Mouse (Mus musculus): ENCODE results near the gene Actr5.

Gene Actr5

DNA sequence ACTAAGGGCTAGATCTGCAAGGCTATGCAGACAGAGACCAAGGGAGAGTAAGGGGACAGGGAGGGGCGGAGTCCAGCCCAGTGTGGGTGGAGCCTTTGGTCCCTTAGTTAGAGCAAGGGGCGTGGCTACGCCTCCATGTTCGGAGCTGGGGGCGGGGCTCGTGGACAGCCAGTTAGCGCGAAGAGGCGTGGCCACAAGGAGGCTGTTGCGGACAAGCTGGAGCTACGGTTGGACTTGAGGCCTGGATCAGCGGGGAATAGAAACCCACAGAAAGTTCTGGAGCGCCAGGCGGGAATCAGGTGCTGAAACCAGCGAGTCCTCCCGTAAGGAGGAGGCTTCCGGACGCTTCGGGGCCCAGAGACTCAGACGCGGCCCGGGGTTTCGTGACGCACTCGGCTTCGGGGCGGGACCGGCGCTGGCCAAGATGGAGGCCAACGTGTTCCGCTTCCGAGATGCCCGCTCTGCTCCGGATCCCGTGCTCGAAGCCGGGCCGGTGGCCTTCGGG, at the start of gene Actr5:
Gene Actr5 (plus strand): TSS at position 171 of the 505 bp plus-strand sequence.
- peak; percentile 73 to 92 for DNase-seq (ENCODE audit: low spot score in 2 of 2)

DNA sequence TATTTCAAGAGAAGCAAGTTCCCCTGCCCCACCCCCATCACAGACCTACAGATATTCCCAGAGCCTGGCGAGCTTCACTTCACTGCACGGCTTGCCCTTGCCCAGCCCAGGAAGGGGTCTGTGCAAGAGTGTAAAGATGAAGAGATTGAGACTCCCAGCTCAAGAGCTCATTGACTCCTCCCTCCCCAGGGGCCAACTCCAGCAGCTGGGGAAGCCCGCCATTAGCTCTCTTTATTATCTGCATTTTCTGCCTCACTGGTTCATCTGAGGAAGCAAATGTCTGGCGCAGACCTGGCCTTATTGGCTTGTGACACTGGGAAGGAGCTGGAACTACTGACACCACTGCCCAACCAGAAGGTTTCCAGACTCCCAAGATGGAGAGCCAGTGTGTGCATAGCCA, 44.7 kb upstream of the Actr5 start:
- DNase-seq (ENCODE audit: low spot score in 2 of 2): no peak

DNA sequence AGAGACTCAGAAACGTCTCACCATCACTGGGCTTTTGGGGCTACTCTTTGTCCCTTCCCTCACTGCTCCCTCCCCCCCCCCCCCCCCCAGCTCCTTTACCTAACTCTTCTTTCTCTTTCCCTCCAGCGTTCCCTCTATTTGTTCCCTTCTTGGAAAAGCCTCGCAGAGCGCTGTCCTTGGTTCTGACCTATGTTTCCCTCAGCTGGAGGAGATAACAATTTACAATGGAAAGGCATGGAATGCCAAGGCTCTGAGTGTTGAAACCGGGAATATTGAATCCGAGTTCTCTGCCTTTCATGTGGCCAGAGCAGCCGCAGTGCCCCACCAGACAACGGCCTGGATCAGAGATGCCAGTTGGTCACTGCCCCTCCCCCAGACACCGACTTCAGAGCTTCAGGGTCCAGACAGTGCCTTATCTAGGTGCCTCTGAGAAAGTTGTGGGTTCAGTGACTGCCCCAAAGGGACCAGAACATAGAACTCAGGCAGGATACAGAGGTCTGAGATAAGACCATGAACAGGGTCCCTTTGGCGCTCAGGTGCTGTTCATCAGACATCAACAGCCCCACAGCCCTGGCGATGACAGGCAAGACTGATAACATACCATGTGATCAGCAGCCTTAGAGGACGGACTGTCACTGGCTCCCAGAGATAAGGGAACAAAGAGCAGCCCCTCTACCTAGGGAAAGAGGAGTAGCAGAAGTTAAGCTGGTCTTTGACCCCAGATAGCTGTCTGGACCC, 39.9 kb upstream of the Actr5 start:
- no peak for DNase-seq (ENCODE audit: low spot score in 2 of 2)

DNA sequence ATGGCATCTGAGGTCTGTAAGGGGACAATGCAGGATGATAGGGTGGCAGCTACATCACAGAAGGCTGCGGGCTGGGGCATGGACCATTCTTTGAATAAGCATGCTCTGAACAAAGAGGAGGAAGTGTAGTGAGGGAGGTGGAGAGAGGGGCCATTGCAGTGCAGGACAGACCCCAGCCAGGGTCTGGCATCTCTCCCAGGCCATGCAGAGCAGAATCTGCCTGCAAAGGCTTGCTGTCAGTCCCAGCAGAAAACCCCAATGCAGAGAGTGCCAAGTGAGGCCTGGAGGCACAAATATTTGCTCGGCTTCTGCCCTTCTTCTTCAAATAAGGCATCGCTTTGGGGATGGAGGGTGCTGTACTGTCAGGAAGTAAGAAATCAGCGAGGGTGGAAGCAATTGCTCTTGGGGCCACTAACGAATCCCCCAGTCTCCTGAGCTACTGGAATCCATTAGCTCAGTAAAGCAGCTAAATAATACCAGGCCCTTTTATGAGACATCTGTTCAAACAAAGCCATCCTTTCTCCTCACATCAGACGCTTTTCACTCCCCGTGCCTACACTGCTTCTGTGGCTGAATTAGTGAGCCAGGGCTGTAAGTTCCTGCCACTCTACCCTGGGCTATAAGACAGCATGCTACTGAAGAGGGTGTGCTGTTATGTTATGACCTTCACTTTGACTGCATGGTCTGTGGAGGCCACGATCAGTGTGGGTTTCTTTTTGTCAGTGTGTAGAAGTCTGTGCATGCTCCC, 36.0 kb upstream of the Actr5 start:
- DNase-seq (ENCODE audit: low spot score in 2 of 2): no peak

DNA sequence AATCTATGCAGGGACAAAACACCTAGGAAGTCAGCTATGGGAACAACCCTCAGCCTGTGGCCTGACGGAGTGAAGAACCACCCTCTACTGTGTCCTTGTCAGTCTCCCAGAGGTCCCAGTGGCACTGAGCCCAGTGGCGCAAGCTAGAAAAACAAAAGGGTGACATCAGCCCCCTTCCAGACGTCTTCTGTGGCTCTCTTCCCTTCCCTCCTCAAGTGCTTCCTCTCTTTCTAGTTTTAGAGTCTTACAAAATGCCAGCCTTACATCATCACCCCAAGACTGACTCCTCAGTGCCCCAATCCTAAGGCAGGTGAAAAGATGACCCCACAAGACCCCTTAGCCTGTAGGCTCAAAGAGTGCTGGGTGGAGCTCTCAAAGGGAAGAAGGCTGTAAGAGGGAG, 34.2 kb upstream of the Actr5 start:
- no peak for DNase-seq (ENCODE audit: low spot score in 2 of 2)

DNA sequence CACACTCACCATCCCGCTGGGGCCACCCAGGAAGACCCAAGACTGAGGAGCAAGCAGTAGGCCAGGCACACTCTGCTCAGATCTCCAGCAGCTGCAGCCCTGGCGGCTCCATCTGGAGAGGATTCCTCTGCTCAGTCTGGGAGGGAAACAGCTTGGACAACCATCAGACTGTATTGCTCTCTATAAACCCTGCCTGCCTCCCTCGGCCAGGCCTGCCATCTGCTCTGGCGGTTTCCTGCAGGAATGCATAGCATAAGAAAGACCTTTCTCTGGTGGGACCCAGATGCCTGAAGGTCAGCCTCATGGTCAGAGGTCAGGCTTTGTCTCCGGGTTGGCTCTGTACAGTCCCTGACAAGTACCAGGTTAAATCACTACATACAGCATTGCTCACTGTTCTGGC, 33.4 kb upstream of the Actr5 start:
- no peak for DNase-seq (ENCODE audit: low spot score in 2 of 2)

DNA sequence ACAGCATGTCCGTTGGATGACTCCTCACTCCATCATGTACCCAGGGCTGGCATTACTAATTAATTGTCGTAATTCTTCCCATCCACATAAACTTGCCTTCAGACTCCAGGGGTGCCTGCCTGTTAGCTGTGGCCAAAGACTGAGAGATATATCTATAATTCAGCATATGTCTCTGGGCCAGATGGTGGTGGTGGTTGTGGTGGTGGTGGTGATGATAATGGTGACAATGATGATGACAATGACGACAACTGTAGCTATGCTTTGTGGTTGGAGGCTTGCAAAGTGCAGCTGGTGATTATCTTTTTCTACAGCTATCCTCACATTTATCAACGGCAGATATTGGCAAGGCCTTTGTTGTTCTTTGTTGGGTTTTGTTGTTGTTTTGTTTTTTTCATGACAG, 31.3 kb upstream of the Actr5 start:
- no peak for DNase-seq (ENCODE audit: low spot score in 2 of 2)

DNA sequence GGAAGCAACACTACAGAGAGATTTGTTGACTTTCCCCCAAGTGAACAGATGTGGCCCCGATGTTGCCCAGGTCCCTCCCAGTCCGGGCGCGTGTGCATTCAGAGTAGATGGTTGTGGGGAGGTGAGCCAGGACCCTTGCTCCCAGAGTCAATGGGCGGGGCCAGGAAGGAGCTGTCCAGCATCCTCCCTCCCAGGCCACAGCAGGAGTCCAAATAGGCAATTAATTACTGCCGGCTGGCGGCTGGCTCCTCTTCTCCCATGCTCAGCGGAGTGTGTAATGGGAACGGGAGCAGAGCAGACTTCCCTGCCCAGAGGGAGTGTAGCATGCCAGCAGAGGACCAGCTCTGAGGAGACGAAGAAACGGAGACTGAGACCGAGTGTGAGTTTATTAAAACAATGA, 29.6 kb upstream of the Actr5 start:
- no peak for DNase-seq (ENCODE audit: low spot score in 2 of 2)

DNA sequence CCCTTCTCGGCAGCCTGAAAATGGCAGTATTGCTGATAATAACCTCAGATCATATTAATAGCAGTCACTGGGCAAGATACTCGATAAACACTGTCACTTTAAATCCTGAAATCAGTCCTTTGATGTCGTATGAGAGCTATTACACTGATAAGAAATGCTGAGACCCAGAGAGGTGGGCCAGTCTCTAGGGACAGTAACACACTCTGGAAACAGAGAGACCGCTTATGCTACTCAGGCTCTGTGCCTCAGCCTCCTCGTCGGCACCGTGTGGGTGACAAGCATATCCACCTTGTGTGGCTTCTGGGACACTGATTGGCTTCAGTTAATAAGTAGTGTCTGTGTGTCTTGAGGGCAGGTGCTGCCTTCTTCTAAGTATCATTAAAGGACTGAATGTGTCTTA, 29.1 kb upstream of the Actr5 start:
- no peak for DNase-seq (ENCODE audit: low spot score in 2 of 2)

DNA sequence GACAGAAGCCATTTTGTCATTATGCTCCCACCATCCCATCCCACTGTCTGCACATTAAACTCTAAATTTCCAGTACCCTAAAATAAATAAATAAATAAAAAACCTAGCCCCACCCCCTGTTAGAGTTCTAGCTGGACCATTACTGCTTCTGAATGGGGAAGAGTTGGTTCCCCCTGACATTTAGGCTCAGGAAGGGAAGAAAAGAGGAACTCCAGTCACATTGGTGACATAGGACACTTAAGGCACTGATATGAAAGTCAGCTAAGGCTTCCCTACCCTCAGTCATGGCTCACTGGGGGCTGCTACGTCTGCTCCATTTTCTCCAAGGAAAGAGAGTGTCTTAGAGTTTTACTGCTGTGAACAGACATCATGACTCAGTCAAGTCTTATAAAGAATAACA, 27.9 kb upstream of the Actr5 start:
- DNase-seq (ENCODE audit: low spot score in 2 of 2): no peak

DNA sequence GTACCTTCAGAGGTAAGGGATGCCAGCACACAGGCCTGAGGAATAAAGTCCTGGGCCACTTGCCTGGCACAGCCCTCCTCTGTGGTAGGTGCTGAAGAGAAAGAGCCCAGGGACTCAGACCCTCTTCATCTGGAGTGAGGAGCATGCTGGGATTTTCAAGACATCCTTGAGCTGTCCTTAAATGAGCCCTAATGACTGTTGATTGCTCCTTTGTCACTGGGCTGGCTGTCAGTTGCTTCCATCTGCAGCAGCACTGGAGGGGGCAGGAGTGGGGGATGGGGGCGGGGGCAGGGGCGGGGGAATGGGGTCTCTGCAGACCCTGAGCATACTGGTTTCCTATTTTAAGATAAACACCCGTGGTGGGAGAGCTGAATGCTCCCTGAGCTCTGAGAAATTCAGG, 24.2 kb upstream of the Actr5 start:
- no peak for DNase-seq (ENCODE audit: low spot score in 2 of 2)

DNA sequence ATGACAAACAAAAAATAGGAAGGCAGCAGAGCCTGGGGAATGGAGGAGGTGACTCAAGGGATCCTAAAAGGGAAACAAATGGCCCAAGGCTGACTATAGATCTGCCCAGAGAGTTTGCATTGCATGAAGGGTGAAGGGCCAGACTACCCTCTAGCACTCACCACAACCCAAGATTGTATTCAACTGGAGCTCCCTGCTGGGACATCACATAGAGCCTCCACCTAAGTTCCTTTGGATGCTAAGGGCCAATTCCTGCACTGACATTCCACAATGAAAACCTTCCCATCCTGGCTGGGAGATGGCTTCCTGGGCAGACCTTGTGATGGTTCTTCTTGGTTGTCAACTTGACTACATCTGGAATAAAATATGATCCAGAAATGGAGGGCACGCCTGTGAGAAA, 23.4 kb upstream of the Actr5 start:
- DNase-seq (ENCODE audit: low spot score in 2 of 2): no peak

DNA sequence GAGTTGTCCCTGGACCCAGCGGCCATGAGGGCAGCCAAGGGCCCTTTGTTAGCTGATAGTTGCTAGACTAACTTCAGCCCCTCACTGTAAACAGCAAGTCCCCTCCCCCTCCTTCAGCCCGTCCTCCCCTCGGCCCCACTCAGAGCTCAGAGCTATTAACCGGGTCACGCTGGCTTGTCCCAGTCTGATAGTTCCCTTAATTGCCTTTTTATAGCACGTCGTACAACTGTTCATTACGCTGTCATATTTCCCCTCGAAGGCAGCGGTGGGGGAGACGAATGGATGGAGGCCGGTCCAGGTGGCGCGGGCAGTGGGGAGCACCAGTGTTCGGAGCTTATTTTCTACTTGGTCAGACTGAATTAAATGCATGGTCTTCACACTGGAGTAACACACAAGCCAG, 22.0 kb upstream of the Actr5 start:
- no peak for DNase-seq (ENCODE audit: low spot score in 2 of 2)

DNA sequence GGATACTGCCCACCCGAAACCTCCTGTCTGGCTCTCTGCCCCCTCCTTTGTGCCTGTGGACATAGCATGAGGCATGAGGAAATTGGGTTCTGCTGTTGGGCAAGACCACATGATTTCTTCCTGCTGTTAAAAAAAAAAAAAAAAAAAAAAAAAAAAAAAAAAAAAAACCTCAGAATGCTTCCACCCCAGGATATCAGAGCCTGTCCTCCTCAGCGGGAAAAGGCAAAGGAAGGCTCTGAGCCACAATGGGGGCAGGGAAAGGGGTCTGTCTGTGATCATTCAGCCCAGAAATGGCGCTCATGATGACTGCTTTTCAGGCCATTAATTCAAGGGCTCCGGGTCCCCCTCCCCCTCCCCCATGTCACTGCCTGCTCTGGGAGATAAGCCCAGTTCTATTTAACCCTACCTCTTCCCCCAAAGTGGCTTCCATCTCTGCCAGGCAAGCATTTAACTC, 18.1 kb upstream of the Actr5 start:
- no peak for DNase-seq (ENCODE audit: low spot score in 2 of 2)

DNA sequence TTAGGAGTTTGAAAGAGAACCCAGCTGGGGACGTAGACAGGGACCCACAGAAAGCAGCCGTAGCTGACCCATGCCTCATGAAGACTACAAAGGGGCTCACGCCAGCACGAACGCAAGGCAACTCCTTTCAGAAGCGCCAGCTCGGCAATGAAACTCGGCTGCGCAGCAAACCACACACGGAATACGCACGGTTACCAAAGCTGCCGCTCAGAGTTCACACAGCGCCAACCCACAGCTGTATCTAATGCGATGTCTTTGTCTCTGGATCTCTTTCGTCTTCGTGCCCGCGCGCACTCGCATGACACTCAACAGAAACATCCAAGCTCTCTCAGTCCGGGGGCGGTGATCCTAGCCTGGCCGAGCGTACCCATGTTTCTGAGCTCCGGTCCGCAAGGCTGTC, 15.0 kb upstream of the Actr5 start:
- no peak for DNase-seq (ENCODE audit: low spot score in 2 of 2)

DNA sequence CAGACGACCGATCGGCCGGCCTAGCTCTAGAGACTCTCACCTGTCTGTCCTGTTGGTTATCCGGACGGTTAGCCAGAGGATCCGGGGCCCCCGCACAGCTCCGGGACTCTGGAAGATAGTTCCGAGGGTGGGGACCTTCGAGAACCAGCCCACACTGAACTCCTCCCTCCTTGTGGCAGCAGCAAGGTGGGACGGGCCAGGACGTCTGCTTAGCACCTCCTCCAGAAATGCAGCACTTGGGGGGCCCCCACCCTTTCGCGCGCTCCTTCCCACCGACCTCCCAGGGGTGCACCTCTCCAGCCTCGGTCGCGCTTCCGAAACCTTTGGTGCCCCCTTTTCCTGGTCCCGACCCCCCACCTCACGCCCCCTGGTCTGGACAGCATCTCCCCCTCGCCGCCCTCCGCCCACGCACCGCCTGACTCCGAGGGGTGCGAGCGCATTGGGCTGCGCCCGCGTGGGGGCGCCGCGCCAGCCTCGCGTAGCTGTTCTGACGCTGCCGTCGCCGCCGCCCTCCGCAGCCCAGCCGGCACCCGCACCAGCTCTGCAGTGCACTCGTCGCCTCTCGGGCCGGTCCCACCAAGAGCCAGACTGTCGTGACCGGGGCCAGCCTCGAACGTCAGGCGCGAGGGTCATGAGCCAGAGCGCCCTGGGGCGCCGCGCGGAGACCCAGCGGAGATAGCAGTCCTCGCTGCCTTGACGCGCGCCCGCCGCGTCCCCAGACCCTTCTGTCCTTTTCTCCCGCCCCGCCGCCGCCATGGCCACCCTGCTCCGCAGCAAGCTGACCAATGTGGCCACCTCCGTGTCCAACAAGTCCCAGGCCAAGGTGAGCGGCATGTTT, 14.0 kb upstream of the Actr5 start, which contains the start of gene Slc32a1:
Gene Slc32a1 (plus strand): TSS at position 280 of the 838 bp plus-strand sequence.
- no peak for DNase-seq (ENCODE audit: low spot score in 2 of 2)

DNA sequence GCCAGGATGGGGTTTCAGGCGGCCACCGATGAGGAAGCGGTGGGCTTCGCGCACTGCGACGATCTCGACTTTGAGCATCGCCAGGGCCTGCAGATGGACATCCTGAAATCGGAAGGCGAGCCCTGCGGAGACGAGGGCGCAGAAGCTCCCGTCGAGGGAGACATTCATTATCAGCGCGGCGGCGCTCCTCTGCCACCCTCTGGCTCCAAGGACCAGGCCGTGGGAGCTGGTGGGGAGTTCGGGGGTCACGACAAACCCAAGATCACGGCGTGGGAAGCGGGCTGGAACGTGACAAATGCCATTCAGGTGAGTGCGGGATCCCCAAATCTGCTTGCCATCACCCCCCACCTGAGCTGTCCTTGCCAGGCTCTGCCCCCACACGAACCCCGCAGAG, 13.4 kb upstream of the Actr5 start:
- DNase-seq (ENCODE audit: low spot score in 2 of 2): no peak

DNA sequence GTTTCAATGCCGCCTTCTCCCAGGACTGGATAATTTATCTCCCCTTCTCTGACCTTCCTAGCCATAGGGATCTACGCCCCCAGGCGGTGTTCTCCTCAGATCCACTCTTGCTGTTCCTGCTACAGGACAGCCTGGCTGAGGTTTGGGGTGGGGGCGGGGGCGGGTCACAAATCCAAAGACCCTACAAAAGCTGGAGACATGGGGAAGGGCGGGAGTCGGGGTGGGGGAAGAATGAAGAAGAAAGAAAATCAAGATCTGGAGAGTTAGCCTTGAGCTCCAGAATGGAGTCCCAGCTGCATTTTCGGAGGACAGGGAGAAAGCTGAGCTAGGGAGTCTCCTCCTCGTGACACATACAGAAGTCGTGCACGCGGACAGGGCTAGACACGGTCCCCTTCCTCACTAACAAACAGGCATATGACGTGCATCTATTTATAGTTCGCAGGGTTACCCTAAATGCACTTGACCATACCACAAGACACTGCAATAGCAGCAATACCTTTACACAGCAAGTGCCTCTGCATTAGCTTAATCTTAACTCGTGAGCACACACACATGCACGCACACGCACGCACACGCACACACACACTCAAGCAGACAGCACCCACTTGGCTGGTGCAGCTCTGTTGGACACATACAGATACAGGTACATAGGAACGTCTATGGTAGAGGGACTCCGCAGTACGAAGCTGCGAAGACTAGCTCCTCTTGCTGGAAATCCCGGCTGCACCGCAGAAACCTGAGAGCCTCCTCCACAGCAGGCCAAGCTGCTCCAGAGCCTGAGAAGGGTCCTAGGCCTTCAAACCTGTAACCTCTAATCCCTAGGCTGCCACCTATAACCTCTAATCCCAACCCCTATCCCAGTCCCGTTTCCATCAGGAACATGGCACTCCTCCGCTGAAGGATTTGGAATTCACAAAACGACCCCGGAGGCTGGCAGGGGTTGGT, 12.7 kb upstream of the Actr5 start:
- no peak for DNase-seq (ENCODE audit: low spot score in 2 of 2)

DNA sequence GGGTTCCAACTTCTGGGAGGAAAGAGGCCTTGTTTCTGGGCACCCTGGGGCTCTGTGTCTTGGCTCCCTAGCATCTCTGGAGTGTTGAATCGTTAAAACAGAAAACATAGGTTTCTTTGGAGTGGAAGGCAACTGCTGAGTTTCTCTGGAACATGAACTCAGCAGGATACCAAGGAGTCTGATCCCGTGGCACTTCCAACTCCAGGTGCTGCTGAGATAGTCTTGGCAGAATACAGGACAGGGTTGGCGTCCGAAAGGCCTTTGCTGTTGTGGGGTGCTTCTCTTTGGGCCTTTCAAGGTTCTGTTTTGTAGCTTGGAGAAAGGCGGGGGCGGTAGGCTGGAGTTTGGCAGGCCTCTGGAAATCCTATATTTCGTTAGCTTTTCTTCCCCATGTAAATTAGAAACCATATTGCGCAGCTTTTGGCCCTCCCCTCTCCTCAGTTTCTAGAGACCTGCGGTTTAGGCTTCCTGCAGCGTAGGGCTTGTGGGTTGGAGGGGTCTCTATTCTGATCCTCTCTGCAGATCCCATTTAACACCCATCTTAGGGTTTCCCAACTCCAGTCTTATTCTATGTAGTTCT, 11.9 kb upstream of the Actr5 start:
- peak in 1 of 2 experiments; percentile 34 for DNase-seq (ENCODE audit: low spot score in 2 of 2)

DNA sequence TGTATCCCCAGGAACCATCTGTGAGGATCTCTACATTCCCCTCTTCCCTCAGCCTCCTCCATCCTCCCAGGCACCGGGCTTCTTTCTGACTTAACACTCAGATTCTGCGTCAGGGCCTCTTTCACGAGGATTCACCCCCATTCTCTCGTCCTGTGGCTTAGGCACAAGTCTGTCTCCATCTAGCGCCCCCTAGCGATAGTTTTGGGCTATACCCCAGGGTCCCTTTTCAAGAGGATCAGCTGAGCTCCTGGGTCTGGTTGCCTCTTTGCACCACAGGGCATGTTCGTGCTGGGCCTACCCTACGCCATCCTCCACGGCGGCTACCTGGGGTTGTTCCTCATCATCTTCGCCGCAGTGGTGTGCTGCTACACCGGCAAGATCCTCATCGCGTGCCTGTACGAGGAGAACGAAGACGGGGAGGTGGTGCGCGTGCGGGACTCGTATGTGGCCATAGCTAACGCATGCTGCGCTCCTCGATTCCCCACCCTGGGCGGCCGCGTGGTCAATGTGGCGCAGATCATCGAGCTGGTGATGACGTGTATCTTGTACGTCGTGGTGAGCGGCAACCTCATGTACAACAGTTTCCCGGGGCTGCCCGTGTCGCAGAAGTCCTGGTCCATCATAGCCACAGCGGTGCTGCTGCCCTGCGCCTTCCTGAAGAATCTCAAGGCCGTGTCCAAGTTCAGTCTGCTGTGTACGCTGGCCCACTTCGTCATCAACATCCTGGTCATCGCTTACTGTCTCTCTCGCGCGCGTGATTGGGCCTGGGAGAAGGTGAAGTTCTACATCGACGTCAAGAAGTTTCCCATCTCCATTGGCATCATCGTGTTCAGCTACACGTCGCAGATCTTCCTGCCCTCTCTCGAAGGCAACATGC, 10.9 kb upstream of the Actr5 start:
- DNase-seq (ENCODE audit: low spot score in 2 of 2): peak; percentile 72 to 75

Data from left cerebral cortex, adult 9 months (tissue).